Mouse (Mus musculus) kidney, postnatal 14 days (tissue): ENCODE data around the gene Gdf1.

Source experiments
- DNase-seq: peaks from one replicate; pipeline ENCODE4 v3.0.0; 2022; ENCODE audit warnings: mixed read lengths

Gdf1 gene

GRCm38 (mm10) chr8:70366588-70366987 lies 37.0 kb downstream of the Gdf1 start:
- DNase-seq, result no peak

GRCm38 (mm10) chr8:70370476-70370875 lies 40.9 kb downstream of the Gdf1 start:
- DNase-seq, result no peak

GRCm38 (mm10) chr8:70371951-70372350 lies 42.3 kb downstream of the Gdf1 start:
- peak; percentile 71 for DNase-seq

GRCm38 (mm10) chr8:70373397-70374317 lies 44.0 kb downstream of the Gdf1 start, which contains the start of gene Comp:
Gene Comp (plus strand): TSS chr8:70373558.
- no peak for DNase-seq

- peak; percentile 92 for DNase-seq
Observed at GRCm38 (mm10) chr8:70374318-70374927, 44.8 kb downstream of the Gdf1 start.

GRCm38 (mm10) chr8:70375212-70375859 lies 45.7 kb downstream of the Gdf1 start:
- no peak for DNase-seq

- no peak for DNase-seq
Observed at GRCm38 (mm10) chr8:70376275-70376741, 46.7 kb downstream of the Gdf1 start.

GRCm38 (mm10) chr8:70377049-70377448 lies 47.4 kb downstream of the Gdf1 start:
- no peak for DNase-seq

GRCm38 (mm10) chr8:70380069-70380468 lies 50.5 kb downstream of the Gdf1 start:
- DNase-seq, result no peak
